Mouse (Mus musculus): ENCODE results near the gene Arv1. TPM values are rescaled to one million over a fixed set of nuclear protein-coding genes. Genes with fewer than 3 reads are reported as not detected.

Gene Arv1
- polyA plus RNA-seq, 1 experiment from 2014 or later, result 31.4 TPM

DNA sequence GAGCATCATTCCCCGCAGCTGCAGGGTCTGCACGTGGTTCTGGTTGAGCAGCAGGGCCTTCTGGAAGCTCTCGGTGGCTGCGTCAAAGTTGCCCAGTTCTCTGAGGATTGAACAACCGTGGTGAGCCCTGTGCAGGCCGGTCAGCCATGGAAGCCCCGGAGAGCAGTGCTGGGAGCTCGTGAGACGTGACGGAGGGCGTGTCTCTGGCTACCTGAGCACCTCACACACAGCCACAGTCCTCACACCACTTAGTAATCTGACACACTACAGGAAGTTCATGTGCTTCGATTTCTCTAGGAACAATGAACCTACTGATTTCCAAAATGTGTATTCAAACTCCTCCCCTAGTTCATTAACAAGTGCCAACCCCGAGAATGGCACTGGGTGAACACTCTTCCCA is 33.0 kb upstream of the Arv1 start:
- H3K9me3 ChIP-seq (ENCODE audit: control insufficient read depth, low read length), result no peaks in the 10 kb centered on the region
- ATAC-seq (ENCODE audit: insufficient read depth, low FRiP score, low TSS enrichment) (no peak), DNase-seq (ENCODE audit: low spot score) (no peak)
- no peak overlapping the region for H3K9ac ChIP-seq (ENCODE audit: low read length)
- no peak overlapping the region for H3K4me3 ChIP-seq (ENCODE audit: low read depth, low read length)
- WGBS, result 94% methylated on average over 13 of the region's 13 CpGs
- H3K27me3 ChIP-seq (ENCODE audit: control insufficient read depth, insufficient read depth, low read length), result no peaks in the 10 kb centered on the region
- H3K4me2 ChIP-seq (ENCODE audit: low read depth), result no peak overlapping the region
- no peaks in the 10 kb centered on the region for H3K4me1 ChIP-seq (ENCODE audit: control insufficient read depth, insufficient read depth, low read length)
- H3K27ac ChIP-seq (ENCODE audit: low read depth, low read length), result no peak overlapping the region
- no peaks in the 10 kb centered on the region; the same call in 1 of the 2 replicates for H3K36me3 ChIP-seq (ENCODE audit: control insufficient read depth, insufficient read depth, low read length)

DNA sequence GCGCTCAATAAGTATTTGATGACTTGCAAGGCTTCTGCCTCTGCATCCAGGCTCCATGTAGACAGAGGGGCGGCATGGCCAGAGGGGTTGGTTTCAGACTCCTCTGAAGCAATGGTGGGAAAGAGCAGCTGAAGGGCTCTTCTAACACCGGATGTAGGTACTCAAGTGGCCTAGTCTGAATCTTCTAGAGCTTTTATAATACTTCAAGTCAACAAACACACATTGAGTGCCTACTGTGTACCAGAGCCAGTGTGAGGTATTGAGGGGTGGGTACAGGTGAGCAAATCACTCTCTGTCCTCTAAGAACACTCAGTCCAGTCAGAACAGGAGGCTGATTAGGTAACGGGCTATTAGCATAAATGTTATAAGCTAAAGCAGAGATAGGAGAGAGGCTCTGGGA is 30.2 kb upstream of the Arv1 start:
- ATAC-seq (ENCODE audit: insufficient read depth, low FRiP score, low TSS enrichment), result no peak
- Histone ChIP-seq H3K27ac (ENCODE audit: low read depth, low read length) (no peak overlapping the region), H3K36me3 (ENCODE audit: control insufficient read depth, insufficient read depth, low read length) (no peaks in the 10 kb centered on the region; the same call in 1 of the 2 replicates), H3K9ac (ENCODE audit: low read length) (no peak overlapping the region), H3K4me2 (ENCODE audit: low read depth) (no peak overlapping the region), H3K27me3 (ENCODE audit: control insufficient read depth, insufficient read depth, low read length) (no peaks in the 10 kb centered on the region), H3K4me1 (ENCODE audit: control insufficient read depth, insufficient read depth, low read length) (no peaks in the 10 kb centered on the region), H3K9me3 (ENCODE audit: control insufficient read depth, low read length) (no peaks in the 10 kb centered on the region), H3K4me3 (ENCODE audit: low read depth, low read length) (no peak overlapping the region)
- no peak for DNase-seq (ENCODE audit: low spot score)
- WGBS, result 94% methylated on average over 4 of the region's 4 CpGs

DNA sequence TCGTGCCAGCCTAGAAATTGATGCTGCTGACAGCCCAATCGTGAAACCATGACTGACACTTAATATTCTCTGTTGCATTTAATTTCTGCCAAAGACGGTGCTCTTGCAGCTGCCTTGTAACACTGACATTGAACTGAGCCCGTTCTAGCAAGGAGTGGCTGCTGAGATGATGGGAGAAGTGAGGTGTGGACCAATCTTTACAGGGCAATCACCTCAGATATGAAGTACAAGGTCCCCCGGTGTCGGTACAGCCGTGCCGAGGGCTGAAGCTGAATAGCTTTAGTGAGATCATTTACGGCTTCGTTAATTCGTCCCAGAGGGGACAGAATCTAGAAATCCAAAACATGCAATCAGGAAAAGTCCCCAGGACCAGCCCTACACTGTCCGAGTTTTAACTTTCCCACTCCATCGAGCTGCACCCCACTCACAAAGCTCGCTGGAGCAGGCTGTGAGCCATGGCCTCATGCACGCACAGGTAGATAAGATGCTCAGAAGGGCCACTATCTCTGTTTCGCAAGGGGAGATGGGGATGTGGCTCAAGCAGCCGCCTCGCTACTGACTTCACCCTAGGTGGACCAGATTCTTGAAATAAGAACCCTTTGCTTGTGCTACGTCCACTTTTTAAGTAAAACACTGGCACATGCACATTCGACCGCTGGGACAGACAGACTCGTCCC is 26.4 kb upstream of the Arv1 start:
- 95% methylated on average over 22 of the region's 22 CpGs for WGBS
- no peak for DNase-seq (ENCODE audit: low spot score)
- H3K4me1 ChIP-seq (ENCODE audit: control insufficient read depth, insufficient read depth, low read length), result no peaks in the 10 kb centered on the region
- H3K9me3 ChIP-seq (ENCODE audit: control insufficient read depth, low read length), result no peaks in the 10 kb centered on the region
- H3K4me2 ChIP-seq (ENCODE audit: low read depth), result no peak overlapping the region
- H3K9ac ChIP-seq (ENCODE audit: low read length), result no peak overlapping the region
- no peak overlapping the region for H3K27ac ChIP-seq (ENCODE audit: low read depth, low read length)
- ATAC-seq (ENCODE audit: insufficient read depth, low FRiP score, low TSS enrichment), result no peak
- no peaks in the 10 kb centered on the region; the same call in 1 of the 2 replicates for H3K36me3 ChIP-seq (ENCODE audit: control insufficient read depth, insufficient read depth, low read length)
- no peak overlapping the region for H3K4me3 ChIP-seq (ENCODE audit: low read depth, low read length)
- no peaks in the 10 kb centered on the region for H3K27me3 ChIP-seq (ENCODE audit: control insufficient read depth, insufficient read depth, low read length)

DNA sequence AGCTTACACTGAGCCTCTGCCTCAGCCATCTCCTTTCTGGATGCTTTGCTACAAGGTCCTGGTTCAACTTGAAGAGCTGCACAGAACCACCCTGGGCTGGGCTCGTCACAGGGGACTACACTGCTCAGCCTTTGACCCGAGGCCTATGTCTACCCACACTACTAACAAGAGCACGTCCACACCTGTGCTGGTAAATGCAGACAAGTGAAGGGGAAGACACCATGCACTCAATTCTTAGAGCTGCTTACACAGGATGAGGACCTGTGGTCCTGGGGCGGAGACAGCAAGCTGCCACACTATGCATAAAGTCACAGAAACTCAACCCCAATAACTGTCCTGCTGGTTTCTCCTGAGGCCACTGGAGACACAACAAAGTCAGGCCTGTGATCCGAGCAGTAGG is 21.7 kb upstream of the Arv1 start:
- Histone ChIP-seq H3K4me3 (ENCODE audit: low read depth, low read length) (no peak overlapping the region), H3K27ac (ENCODE audit: low read depth, low read length) (no peak overlapping the region), H3K4me1 (ENCODE audit: control insufficient read depth, insufficient read depth, low read length) (no peaks in the 10 kb centered on the region), H3K27me3 (ENCODE audit: control insufficient read depth, insufficient read depth, low read length) (no peaks in the 10 kb centered on the region), H3K36me3 (ENCODE audit: control insufficient read depth, insufficient read depth, low read length) (peaks cover 2% of the 10 kb centered on the region; the same call in 1 of the 2 replicates), H3K9ac (ENCODE audit: low read length) (no peak overlapping the region), H3K4me2 (ENCODE audit: low read depth) (no peak overlapping the region), H3K9me3 (ENCODE audit: control insufficient read depth, low read length) (no peaks in the 10 kb centered on the region)
- ATAC-seq (ENCODE audit: insufficient read depth, low FRiP score, low TSS enrichment), result no peak
- 88% methylated on average over 5 of the region's 5 CpGs for WGBS
- DNase-seq (ENCODE audit: low spot score), result no peak

- Histone ChIP-seq H3K4me2 (ENCODE audit: low read depth) (no peak overlapping the region), H3K4me3 (ENCODE audit: low read depth, low read length) (no peak overlapping the region), H3K36me3 (ENCODE audit: control insufficient read depth, insufficient read depth, low read length) (peaks cover 2% of the 10 kb centered on the region; the same call in 1 of the 2 replicates), H3K27me3 (ENCODE audit: control insufficient read depth, insufficient read depth, low read length) (no peaks in the 10 kb centered on the region), H3K9me3 (ENCODE audit: control insufficient read depth, low read length) (no peaks in the 10 kb centered on the region), H3K9ac (ENCODE audit: low read length) (no peak overlapping the region), H3K27ac (ENCODE audit: low read depth, low read length) (no peak overlapping the region), H3K4me1 (ENCODE audit: control insufficient read depth, insufficient read depth, low read length) (no peaks in the 10 kb centered on the region)
- WGBS, result 90% methylated on average over 9 of the region's 9 CpGs
- no peak for ATAC-seq (ENCODE audit: insufficient read depth, low FRiP score, low TSS enrichment)
- DNase-seq (ENCODE audit: low spot score), result no peak
Measured at GRCm38 (mm10) chr8:124701023-124701422, 20.9 kb upstream of the Arv1 start.

GRCm38 (mm10) chr8:124702183-124702582 is 19.8 kb upstream of the Arv1 start:
- Histone ChIP-seq H3K27me3 (ENCODE audit: control insufficient read depth, insufficient read depth, low read length) (no peaks in the 10 kb centered on the region), H3K4me3 (ENCODE audit: low read depth, low read length) (no peak overlapping the region), H3K9me3 (ENCODE audit: control insufficient read depth, low read length) (no peaks in the 10 kb centered on the region), H3K4me1 (ENCODE audit: control insufficient read depth, insufficient read depth, low read length) (no peaks in the 10 kb centered on the region), H3K9ac (ENCODE audit: low read length) (no peak overlapping the region), H3K36me3 (ENCODE audit: control insufficient read depth, insufficient read depth, low read length) (peaks cover 2% of the 10 kb centered on the region), H3K4me2 (ENCODE audit: low read depth) (no peak overlapping the region), H3K27ac (ENCODE audit: low read depth, low read length) (no peak overlapping the region)
- DNase-seq (ENCODE audit: low spot score) (no peak), ATAC-seq (ENCODE audit: insufficient read depth, low FRiP score, low TSS enrichment) (no peak)
- 91% methylated on average over 3 of the region's 3 CpGs for WGBS

GRCm38 (mm10) chr8:124703526-124703925 is 18.4 kb upstream of the Arv1 start:
- no peaks in the 10 kb centered on the region for H3K9me3 ChIP-seq (ENCODE audit: control insufficient read depth, low read length)
- ATAC-seq (ENCODE audit: insufficient read depth, low FRiP score, low TSS enrichment) (no peak), DNase-seq (ENCODE audit: low spot score) (no peak)
- no peak overlapping the region for H3K4me3 ChIP-seq (ENCODE audit: low read depth, low read length)
- peaks cover 2% of the 10 kb centered on the region for H3K36me3 ChIP-seq (ENCODE audit: control insufficient read depth, insufficient read depth, low read length)
- no peak overlapping the region for H3K9ac ChIP-seq (ENCODE audit: low read length)
- WGBS, result 89% methylated on average over 4 of the region's 4 CpGs
- H3K4me2 ChIP-seq (ENCODE audit: low read depth), result no peak overlapping the region
- no peaks in the 10 kb centered on the region for H3K4me1 ChIP-seq (ENCODE audit: control insufficient read depth, insufficient read depth, low read length)
- no peaks in the 10 kb centered on the region for H3K27me3 ChIP-seq (ENCODE audit: control insufficient read depth, insufficient read depth, low read length)
- H3K27ac ChIP-seq (ENCODE audit: low read depth, low read length), result no peak overlapping the region

DNA sequence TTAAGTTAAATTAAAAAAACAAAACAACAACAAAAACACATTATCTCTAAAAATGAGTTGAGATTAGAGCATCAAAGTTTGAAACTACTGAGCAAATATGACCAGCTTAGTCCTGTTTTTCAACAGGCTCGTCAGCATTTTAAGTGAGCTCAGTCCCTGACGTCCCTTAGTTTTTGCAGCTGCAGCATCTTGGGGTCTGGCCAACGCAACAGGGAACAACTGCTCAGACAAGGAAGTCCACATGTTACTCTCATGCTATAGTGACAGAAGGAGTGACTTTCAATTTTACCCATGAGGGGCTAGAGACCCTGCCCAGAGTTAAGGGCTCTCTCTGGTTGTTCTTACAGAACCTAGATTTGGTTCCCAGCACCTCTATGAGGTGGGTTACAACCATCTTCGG is 17.6 kb upstream of the Arv1 start:
- DNase-seq (ENCODE audit: low spot score) (no peak), ATAC-seq (ENCODE audit: insufficient read depth, low FRiP score, low TSS enrichment) (no peak)
- Histone ChIP-seq H3K9me3 (ENCODE audit: control insufficient read depth, low read length) (no peaks in the 10 kb centered on the region), H3K4me2 (ENCODE audit: low read depth) (no peak overlapping the region), H3K27me3 (ENCODE audit: control insufficient read depth, insufficient read depth, low read length) (no peaks in the 10 kb centered on the region), H3K4me1 (ENCODE audit: control insufficient read depth, insufficient read depth, low read length) (no peaks in the 10 kb centered on the region), H3K36me3 (ENCODE audit: control insufficient read depth, insufficient read depth, low read length) (peaks cover 2% of the 10 kb centered on the region), H3K4me3 (ENCODE audit: low read depth, low read length) (no peak overlapping the region), H3K27ac (ENCODE audit: low read depth, low read length) (no peak overlapping the region), H3K9ac (ENCODE audit: low read length) (no peak overlapping the region)
- 92% methylated on average over 4 of the region's 4 CpGs for WGBS

DNA sequence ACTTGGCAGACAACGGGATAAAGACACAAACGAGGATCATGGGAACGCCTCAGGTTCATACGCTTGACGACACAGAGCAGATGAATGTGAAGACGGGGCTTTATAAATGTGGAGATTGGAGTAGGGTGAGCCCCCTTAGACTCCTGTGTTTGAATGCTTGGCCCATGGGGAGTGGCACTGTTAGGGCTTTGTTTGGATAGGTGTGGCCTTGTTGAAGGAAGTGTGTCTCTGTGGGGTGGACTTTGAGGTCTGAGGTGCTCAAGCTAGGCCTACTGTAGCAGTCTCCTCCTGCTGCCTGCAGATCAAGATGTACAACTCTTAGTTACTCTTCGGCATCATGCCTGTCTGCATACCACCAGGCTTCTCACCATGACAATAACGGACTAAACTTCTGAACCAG is 16.1 kb upstream of the Arv1 start:
- no peak overlapping the region for H3K4me3 ChIP-seq (ENCODE audit: low read depth, low read length)
- H3K36me3 ChIP-seq (ENCODE audit: control insufficient read depth, insufficient read depth, low read length), result peaks cover 2% of the 10 kb centered on the region
- no peaks in the 10 kb centered on the region for H3K9me3 ChIP-seq (ENCODE audit: control insufficient read depth, low read length)
- no peaks in the 10 kb centered on the region for H3K4me1 ChIP-seq (ENCODE audit: control insufficient read depth, insufficient read depth, low read length)
- H3K27ac ChIP-seq (ENCODE audit: low read depth, low read length), result no peak overlapping the region
- DNase-seq (ENCODE audit: low spot score), result no peak
- H3K9ac ChIP-seq (ENCODE audit: low read length), result no peak overlapping the region
- no peaks in the 10 kb centered on the region for H3K27me3 ChIP-seq (ENCODE audit: control insufficient read depth, insufficient read depth, low read length)
- WGBS, result 93% methylated on average over 8 of the region's 8 CpGs
- H3K4me2 ChIP-seq (ENCODE audit: low read depth), result no peak overlapping the region
- ATAC-seq (ENCODE audit: insufficient read depth, low FRiP score, low TSS enrichment), result no peak

Measured in neural tube, embryonic 11.5 days (tissue).